31 mouse cellular contexts compared by ENCODE assay signal in the genomic region with DNA sequence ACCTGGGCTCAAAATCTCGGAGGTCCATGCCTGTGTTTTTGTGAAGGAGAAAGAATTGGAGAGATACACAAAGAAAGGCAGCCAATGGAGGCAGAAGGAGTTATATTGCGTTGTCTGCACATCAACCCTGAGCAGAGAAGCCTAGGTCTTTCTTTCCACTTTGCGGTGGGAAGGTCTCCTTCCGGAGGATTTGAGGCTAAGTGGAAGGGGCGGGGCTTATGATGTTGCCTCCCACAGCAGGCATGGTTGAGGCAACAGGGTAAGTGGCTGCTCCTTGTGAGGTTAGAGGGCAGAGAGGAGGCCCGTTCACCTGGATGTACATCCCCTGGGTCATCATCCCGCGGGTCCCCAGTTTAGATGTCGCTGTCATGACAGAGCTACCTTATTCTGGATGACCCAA. TPM values are rescaled to one million over a fixed set of nuclear protein-coding genes. Genes with fewer than 3 reads are reported as not detected.
DNase-seq lines count a peak whose midpoint lies in the region; ATAC-seq lines count a peak whose summit lies in the region.
"Had no signal": no experiment of that assay in that cellular context is flagged by ENCODE, and none has a peak within 500 bp of the region (broad histone marks: within the 10 kb centered on the region; RNA-seq: fewer than 3 reads in every experiment).

No protein-coding gene starts in this region.

- DNase-seq in forebrain, embryonic 11.5 days (ENCODE audit: low spot score) = peak; percentile 48
- peak; percentile 63 for DNase-seq in thymus, postnatal 4 days
- DNase-seq in frontal cortex, adult 2 months (ENCODE audit: extremely low spot score in 1 of 2, low spot score in 1 of 2) = no peak
- DNase-seq in kidney, adult 18-20 months = no peak
- DNase-seq: adrenal gland, adult 2 months; cerebellum, adult 11-12 months; cerebellum, postnatal 10 days; layer of hippocampus, adult 9-11 months; left cerebral cortex, postnatal 4 days; lung, embryonic 14.5 days; lung, postnatal 4 days had no signal

- H3K36me3 ChIP-seq in forebrain, embryonic 11.5 days (ENCODE audit: control insufficient read depth, insufficient read depth, low read length) = no peaks in the 10 kb centered on the region
- H3K36me3 ChIP-seq in forebrain, embryonic 16.5 days (ENCODE audit: control insufficient read depth, insufficient read depth) = no peaks in the 10 kb centered on the region
- H3K36me3 ChIP-seq in kidney, embryonic 14.5 days (ENCODE audit: control insufficient read depth, insufficient read depth, low read length) = no peaks in the 10 kb centered on the region
- H3K36me3 ChIP-seq: forebrain, embryonic 12.5 days; limb, embryonic 15.5 days had no signal

- no peak overlapping the region for H3K4me2 ChIP-seq in forebrain, embryonic 11.5 days (ENCODE audit: low read depth, low read length, severe bottlenecking)
- no peak overlapping the region for H3K4me2 ChIP-seq in forebrain, embryonic 16.5 days (ENCODE audit: low read length)
- H3K4me2 ChIP-seq in kidney, embryonic 14.5 days (replicated peaks; ENCODE audit: low read depth, low read length) = no peak overlapping the region
- H3K4me2 ChIP-seq: forebrain, embryonic 12.5 days; heart, embryonic 11.5 days; limb, embryonic 15.5 days; lung, embryonic 14.5 days had no signal

- H3K27ac ChIP-seq in forebrain, embryonic 11.5 days (ENCODE audit: low read depth, low read length) = no peak overlapping the region; the same call in 1 of the 2 replicates
- no peak overlapping the region for H3K27ac ChIP-seq in forebrain, embryonic 16.5 days (ENCODE audit: low read length)
- no peak overlapping the region for H3K27ac ChIP-seq in kidney, embryonic 14.5 days (ENCODE audit: low read depth, low read length)
- H3K27ac ChIP-seq: forebrain, embryonic 12.5 days; hindbrain, postnatal 0 days; kidney, postnatal 0 days; left cerebral cortex, adult 2 months; limb, embryonic 15.5 days; liver, embryonic 14.5 days had no signal

- no peak overlapping the region for H3K4me3 ChIP-seq in forebrain, embryonic 11.5 days (ENCODE audit: low read depth, low read length)
- H3K4me3 ChIP-seq in forebrain, embryonic 16.5 days (replicated peaks; ENCODE audit: low read length) = no peak overlapping the region
- no peak overlapping the region for H3K4me3 ChIP-seq in kidney, embryonic 14.5 days (ENCODE audit: low read length)
- H3K4me3 ChIP-seq: forebrain, embryonic 12.5 days; left cerebral cortex, adult 2 months; limb, embryonic 15.5 days; myocyte had no signal

- 56% methylated on average over 9 of the region's 9 CpGs for WGBS in forebrain, embryonic 11.5 days
- 63% methylated on average over 9 of the region's 9 CpGs for WGBS in forebrain, embryonic 16.5 days
- WGBS in kidney, embryonic 14.5 days = 61% methylated on average over 9 of the region's 9 CpGs

- peaks cover 26% of the 10 kb centered on the region for H3K27me3 ChIP-seq in forebrain, embryonic 11.5 days (ENCODE audit: control insufficient read depth, insufficient read depth, low read length)
- 0 out of 2 replicates have a peak, but pooled peaks cover 7% of the 10 kb centered on the region for H3K27me3 ChIP-seq in forebrain, embryonic 16.5 days (replicated peaks; ENCODE audit: control insufficient read depth, insufficient read depth, low read length)
- H3K27me3 ChIP-seq in kidney, embryonic 14.5 days (ENCODE audit: control insufficient read depth, insufficient read depth, low read length) = peaks cover 30% of the 10 kb centered on the region

- H3K4me1 ChIP-seq in forebrain, embryonic 11.5 days (replicated peaks; ENCODE audit: control insufficient read depth, insufficient read depth, low read length) = peaks cover 44% of the 10 kb centered on the region
- H3K4me1 ChIP-seq in forebrain, embryonic 16.5 days (replicated peaks; ENCODE audit: control insufficient read depth, insufficient read depth, low read length) = peaks cover 27% of the 10 kb centered on the region
- peaks cover 15% of the 10 kb centered on the region for H3K4me1 ChIP-seq in kidney, embryonic 14.5 days (ENCODE audit: control insufficient read depth, insufficient read depth, low read length)

- H3K9ac ChIP-seq in forebrain, embryonic 11.5 days (ENCODE audit: low read length) = no peak overlapping the region
- H3K9ac ChIP-seq in forebrain, embryonic 16.5 days (replicated peaks; ENCODE audit: low read depth, low read length) = no peak overlapping the region
- no peak overlapping the region for H3K9ac ChIP-seq in kidney, embryonic 14.5 days (ENCODE audit: low read depth, low read length)
- H3K9ac ChIP-seq: forebrain, embryonic 12.5 days; limb, embryonic 15.5 days; liver, embryonic 14.5 days; lung, embryonic 14.5 days had no signal

- ATAC-seq in forebrain, embryonic 11.5 days (replicated peaks; ENCODE audit: low FRiP score) = no peak
- ATAC-seq in forebrain, embryonic 16.5 days = no peak
- peak; percentile 49 for ATAC-seq in activated CD4-positive, CD25-positive, alpha-beta regulatory T cell, adult 4 months
- peak; percentile 60; the same call in 1 of the 2 replicates for ATAC-seq in megakaryocyte progenitor cell, adult 5-6 weeks (replicated peaks; ENCODE audit: poor library complexity)
- no peak for ATAC-seq in kidney, embryonic 14.5 days (ENCODE audit: low FRiP score, low TSS enrichment)
- ATAC-seq: hindbrain, postnatal 0 days; intestine, postnatal 0 days; midbrain, embryonic 16.5 days had no signal

- H3K9me3 ChIP-seq in forebrain, embryonic 11.5 days (ENCODE audit: control insufficient read depth, low read length) = no peaks in the 10 kb centered on the region
- no peaks in the 10 kb centered on the region for H3K9me3 ChIP-seq in forebrain, embryonic 16.5 days (ENCODE audit: control insufficient read depth, low read length)
- no peaks in the 10 kb centered on the region for H3K9me3 ChIP-seq in kidney, embryonic 14.5 days (ENCODE audit: control insufficient read depth, low read length)
- H3K9me3 ChIP-seq: forebrain, embryonic 12.5 days; limb, embryonic 15.5 days had no signal

RNA-seq across cellular contexts. Expression of a gene that starts 32.7 kb away (rescaled TPM):
- 27.6 and 33.2 TPM in 2 replicates for polyA plus RNA-seq in forebrain, embryonic 11.5 days (2014; fragmentation: Nextera tagmentation; extraction: Ambion mirVana)
- polyA plus RNA-seq in forebrain, embryonic 16.5 days (2015; fragmentation: Nextera tagmentation; extraction: Ambion mirVana) = 2.3 and 2.6 TPM in 2 replicates
- not detected for polyA plus RNA-seq in activated CD4-positive, CD25-positive, alpha-beta regulatory T cell, adult 4 months (2017; shearing (Covaris generic))
- total RNA-seq in megakaryocyte progenitor cell, adult 5-6 weeks (2015) = not detected in 2 replicates
- not detected in 2 replicates for total RNA-seq in megakaryocyte progenitor cell, adult 5-6 weeks (2017)
- polyA plus RNA-seq in frontal cortex, adult 2 months (2012; rRNA removed) = 0.13 and 0.24 TPM in 2 replicates
- not detected in 2 replicates for polyA plus RNA-seq in kidney, embryonic 14.5 days (2014; fragmentation: Nextera tagmentation; extraction: Ambion mirVana)
- total RNA-seq: adrenal gland, adult 2 months; adrenal gland, postnatal 4 days; gastrocnemius, adult 8-10 months; left cerebral cortex, adult 2 months; left cerebral cortex, postnatal 4 days had no signal
- polyA plus RNA-seq: adrenal gland, adult 2 months; gonadal fat pad, adult 2 months; heart, postnatal 0 days; intestine, postnatal 0 days; kidney, postnatal 0 days; large intestine, adult 2 months; limb, embryonic 15.5 days; liver, embryonic 14.5 days; lung, embryonic 14.5 days; myocyte; small intestine, adult 2 months had no signal

RNA-seq across cellular contexts. Expression of a gene that starts 40.6 kb away (rescaled TPM):
- polyA plus RNA-seq in forebrain, embryonic 11.5 days (2014; fragmentation: Nextera tagmentation; extraction: Ambion mirVana) = 0.11 and 0.13 TPM in 2 replicates
- 0.91 and 1.2 TPM in 2 replicates for polyA plus RNA-seq in forebrain, embryonic 16.5 days (2015; fragmentation: Nextera tagmentation; extraction: Ambion mirVana)
- under 1 TPM in 1 of 2 experiments, not detected in 1; 0.28 TPM for polyA plus RNA-seq in activated CD4-positive, CD25-positive, alpha-beta regulatory T cell, adult 4 months (2017; shearing (Covaris generic))
- total RNA-seq in megakaryocyte progenitor cell, adult 5-6 weeks (2015) = 81.5 and 82.6 TPM in 2 replicates
- total RNA-seq in megakaryocyte progenitor cell, adult 5-6 weeks (2017) = 99.3 and 113 TPM in 2 replicates
- 2.1 and 2.2 TPM in 2 replicates for polyA plus RNA-seq in frontal cortex, adult 2 months (2012; rRNA removed)
- 0.66 and 1.0 TPM in 2 replicates for polyA plus RNA-seq in kidney, embryonic 14.5 days (2014; fragmentation: Nextera tagmentation; extraction: Ambion mirVana)
- polyA plus RNA-seq: myocyte had no signal

Comparison
In these comparisons a context has a peak if more than half of its experiments do, and no peak if none do; other contexts are left out.
1. ATAC-seq: peak in activated CD4-positive, CD25-positive, alpha-beta regulatory T cell, adult 4 months (single experiment) and megakaryocyte progenitor cell, adult 5-6 weeks (single experiment); none in forebrain, embryonic 11.5 days (single experiment), forebrain, embryonic 16.5 days (single experiment) and kidney, embryonic 14.5 days (single experiment).
2. DNase-seq: peak in forebrain, embryonic 11.5 days (single experiment) and thymus, postnatal 4 days (single experiment); none in frontal cortex, adult 2 months (0 of 2) and kidney, adult 18-20 months (single experiment).